Mouse (Mus musculus) cerebellum, adult 2 months (tissue): Measurements from ENCODE around the gene F2r.

Experiments used
- CTCF ChIP-seq: fragments of 200-500 bp; IDR thresholded peaks from 2 replicates; pipeline ENCODE4 v1.5.1; 2011; ENCODE audit warnings: low read depth, mild to moderate bottlenecking, control low read depth, low read length, moderate library complexity, borderline replicate concordance; ENCODE audit not compliant: insufficient read depth
- POLR2A ChIP-seq: fragments of 200-500 bp; IDR thresholded peaks from 2 replicates; pipeline ENCODE4 v1.6.1; 2011; ENCODE audit warnings: low read length, control low read depth, borderline replicate concordance; ENCODE audit not compliant: insufficient read depth

DNA sequence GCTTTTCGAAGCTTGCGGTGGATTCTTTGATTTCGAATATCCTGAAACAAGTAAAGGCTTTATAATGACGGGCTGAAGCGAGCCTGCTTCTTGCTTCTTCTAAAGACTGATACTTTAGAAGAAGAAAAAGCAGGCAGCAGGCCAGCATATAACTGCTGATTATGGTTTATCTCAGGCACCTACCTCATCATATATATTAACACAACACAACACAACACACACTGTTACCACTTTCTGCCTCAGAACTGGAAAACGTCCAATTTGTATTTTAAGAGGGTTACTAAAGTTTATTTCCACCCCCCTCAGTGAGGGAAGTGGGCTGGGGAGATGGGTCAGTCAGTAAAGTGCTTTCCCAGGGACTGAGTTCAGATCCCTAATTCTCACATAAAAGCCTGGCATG lies 13.9 kb upstream of the F2r start:
- TF ChIP-seq CTCF: no peak
- TF ChIP-seq POLR2A: no peak
